Mouse (Mus musculus): ENCODE results near the gene Gm28557.
"Not testable (repeated sequence)": the region's sequence is repeated elsewhere in the genome, so short reads cannot be mapped to it uniquely, and the experiment has no call there.

Gm28557 gene

GRCm38 (mm10) chr13:67108194-67108820 is at the start of gene Gm28557:
Gene Gm28557, minus strand, starts transcription at chr13:67108604.
- peak; percentile 92 for DNase-seq

- peak; percentile 81 for DNase-seq
Measured at GRCm38 (mm10) chr13:67128038-67128721, 19.8 kb upstream of the Gm28557 start.

- DNase-seq = not testable (repeated sequence)
Measured at GRCm38 (mm10) chr13:67127507-67127906, 19.1 kb upstream of the Gm28557 start.

GRCm38 (mm10) chr13:67124460-67124859 is 16.1 kb upstream of the Gm28557 start:
- DNase-seq = no peak

GRCm38 (mm10) chr13:67121360-67121759 is 13.0 kb upstream of the Gm28557 start, which contains the start of gene Zfp759:
Gene Zfp759, plus strand, starts transcription at chr13:67121660.
- DNase-seq = not testable (repeated sequence)

GRCm38 (mm10) chr13:67116163-67116562 is 7.8 kb upstream of the Gm28557 start, which contains the start of gene Rslcan18:
Gene Rslcan18, minus strand, starts transcription at chr13:67116263.
- DNase-seq = not testable (repeated sequence)

GRCm38 (mm10) chr13:67113287-67113686 is 4.9 kb upstream of the Gm28557 start:
- DNase-seq = no peak

GRCm38 (mm10) chr13:67112096-67112495 is 3.7 kb upstream of the Gm28557 start:
- DNase-seq = no peak

- peak; percentile 76 for DNase-seq
Measured at GRCm38 (mm10) chr13:67108821-67109206, 410 bp upstream of the Gm28557 start.

- DNase-seq = no peak
Measured at GRCm38 (mm10) chr13:67107681-67108080, 723 bp downstream of the Gm28557 start.

GRCm38 (mm10) chr13:67097876-67098275 is 10.5 kb downstream of the Gm28557 start, which contains the start of gene Zfp708:
Gene Zfp708, minus strand, starts transcription at chr13:67097976.
- DNase-seq = no peak

GRCm38 (mm10) chr13:67090154-67090553 is 18.2 kb downstream of the Gm28557 start:
- DNase-seq = no peak

- DNase-seq = no peak
Measured at GRCm38 (mm10) chr13:67081946-67082345, 26.5 kb downstream of the Gm28557 start.

- DNase-seq = peak; percentile 62
Measured at GRCm38 (mm10) chr13:67081142-67081713, 27.2 kb downstream of the Gm28557 start.

- no peak for DNase-seq
Measured at GRCm38 (mm10) chr13:67077244-67077643, 31.2 kb downstream of the Gm28557 start.

GRCm38 (mm10) chr13:67072786-67073185 is 35.6 kb downstream of the Gm28557 start:
- DNase-seq = no peak

- no peak for DNase-seq
Measured at GRCm38 (mm10) chr13:67065386-67065785, 43.0 kb downstream of the Gm28557 start.

- DNase-seq = no peak
Measured at GRCm38 (mm10) chr13:67062427-67062826, 46.0 kb downstream of the Gm28557 start.

- DNase-seq = peak; percentile 91
Measured at GRCm38 (mm10) chr13:67060786-67061358, 47.5 kb downstream of the Gm28557 start, which contains the start of gene Zfp712. Gene Zfp712, minus strand, starts transcription at chr13:67061170.

GRCm38 (mm10) chr13:67060161-67060785 is 48.1 kb downstream of the Gm28557 start:
- DNase-seq = peak; percentile 10

Measured in thymus, postnatal 14 days (tissue).